In genomic region chr11:60320426-60321037, GRCm38 (mm10) we compare ENCODE assay signal across 13 mouse cellular contexts. TPM values are rescaled to one million over a fixed set of nuclear protein-coding genes. Genes with fewer than 3 reads are reported as not detected.
DNase-seq lines count a peak whose midpoint lies in the region; ATAC-seq lines count a peak whose summit lies in the region.
"Had no signal": no experiment of that assay in that cellular context is flagged by ENCODE, and none has a peak within 500 bp of the region (broad histone marks: within the 10 kb centered on the region; RNA-seq: fewer than 3 reads in every experiment).

No protein-coding gene starts in this region.

- WGBS in hindbrain, embryonic 12.5 days, result 79% methylated on average over 8 of the region's 8 CpGs
- WGBS in hindbrain, embryonic 10.5 days, result 85% methylated on average over 8 of the region's 8 CpGs
- WGBS in intestine, embryonic 14.5 days, result 49% methylated on average over 8 of the region's 8 CpGs
- WGBS in neural tube, embryonic 15.5 days, result 39% methylated on average over 8 of the region's 8 CpGs
- WGBS in forebrain, embryonic 14.5 days, result 84% methylated on average over 8 of the region's 8 CpGs

- peaks cover 30% of the 10 kb centered on the region for H3K4me1 ChIP-seq in hindbrain, embryonic 12.5 days
- H3K4me1 ChIP-seq in hindbrain, embryonic 10.5 days (replicated peaks), result peaks cover 15% of the 10 kb centered on the region; the same call in 1 of the 2 replicates
- peaks cover 52% of the 10 kb centered on the region for H3K4me1 ChIP-seq in megakaryocyte, embryonic 14.5 days
- peaks cover 33% of the 10 kb centered on the region for H3K4me1 ChIP-seq in intestine, embryonic 14.5 days (replicated peaks; ENCODE audit: control insufficient read depth, insufficient read depth, low read length)
- H3K4me1 ChIP-seq in neural tube, embryonic 15.5 days, result peaks cover 58% of the 10 kb centered on the region
- H3K4me1 ChIP-seq in forebrain, embryonic 14.5 days (ENCODE audit: control insufficient read depth, insufficient read depth, low read length), result peaks cover 31% of the 10 kb centered on the region; the same call in 1 of the 2 replicates

- no peaks in the 10 kb centered on the region for H3K9me3 ChIP-seq in hindbrain, embryonic 12.5 days (replicated peaks)
- no peaks in the 10 kb centered on the region for H3K9me3 ChIP-seq in hindbrain, embryonic 10.5 days
- H3K9me3 ChIP-seq in megakaryocyte, embryonic 14.5 days, result no peaks in the 10 kb centered on the region
- no peaks in the 10 kb centered on the region for H3K9me3 ChIP-seq in intestine, embryonic 14.5 days (ENCODE audit: control insufficient read depth, low read length)
- no peaks in the 10 kb centered on the region for H3K9me3 ChIP-seq in neural tube, embryonic 15.5 days (replicated peaks)
- H3K9me3 ChIP-seq in forebrain, embryonic 14.5 days (replicated peaks; ENCODE audit: control insufficient read depth, low read length), result no peaks in the 10 kb centered on the region
- H3K9me3 ChIP-seq: liver, embryonic 12.5 days had no signal

- no peak overlapping the region for H3K9ac ChIP-seq in hindbrain, embryonic 12.5 days
- H3K9ac ChIP-seq in intestine, embryonic 14.5 days (ENCODE audit: low read length), result no peak overlapping the region
- H3K9ac ChIP-seq in neural tube, embryonic 15.5 days (replicated peaks), result no peak overlapping the region
- H3K9ac ChIP-seq in forebrain, embryonic 14.5 days (ENCODE audit: low read length), result no peak overlapping the region
- H3K9ac ChIP-seq: liver, embryonic 12.5 days had no signal

- ATAC-seq in hindbrain, embryonic 12.5 days (ENCODE audit: low FRiP score), result no peak
- no peak for ATAC-seq in megakaryocyte, adult 5-6 weeks (ENCODE audit: poor library complexity, severe bottlenecking)
- no peak for ATAC-seq in intestine, embryonic 14.5 days (replicated peaks; ENCODE audit: low FRiP score, low TSS enrichment, low read depth)
- no peak; the same call in 1 of the 2 replicates for ATAC-seq in neural tube, embryonic 15.5 days (ENCODE audit: low FRiP score)
- ATAC-seq in forebrain, embryonic 14.5 days, result no peak
- ATAC-seq: liver, embryonic 12.5 days had no signal

- H3K4me2 ChIP-seq in hindbrain, embryonic 12.5 days (replicated peaks), result no peak overlapping the region
- H3K4me2 ChIP-seq in intestine, embryonic 14.5 days (ENCODE audit: low read length), result no peak overlapping the region
- H3K4me2 ChIP-seq in neural tube, embryonic 15.5 days, result no peak overlapping the region
- H3K4me2 ChIP-seq in forebrain, embryonic 14.5 days (ENCODE audit: low read length), result no peak overlapping the region
- H3K4me2 ChIP-seq: liver, embryonic 12.5 days had no signal

- H3K4me3 ChIP-seq in hindbrain, embryonic 12.5 days, result no peak overlapping the region
- no peak overlapping the region for H3K4me3 ChIP-seq in hindbrain, embryonic 10.5 days
- H3K4me3 ChIP-seq in megakaryocyte, embryonic 14.5 days (replicated peaks), result peak overlapping the region; percentile 8
- no peak overlapping the region for H3K4me3 ChIP-seq in intestine, embryonic 14.5 days (ENCODE audit: low read depth, low read length)
- no peak overlapping the region for H3K4me3 ChIP-seq in neural tube, embryonic 15.5 days (replicated peaks)
- no peak overlapping the region for H3K4me3 ChIP-seq in forebrain, embryonic 14.5 days (ENCODE audit: low read depth, low read length)
- H3K4me3 ChIP-seq: erythroblast, embryonic 14.5 days; liver, embryonic 12.5 days had no signal

- peak overlapping the region; percentile 44 for H3K27ac ChIP-seq in hindbrain, embryonic 12.5 days
- H3K27ac ChIP-seq in hindbrain, embryonic 10.5 days, result no peak overlapping the region
- H3K27ac ChIP-seq in intestine, embryonic 14.5 days (ENCODE audit: low read depth), result 0 out of 2 replicates have a peak overlapping the region, but pooled peaks have one; percentile 39
- peak overlapping the region; percentile 73 for H3K27ac ChIP-seq in neural tube, embryonic 15.5 days (replicated peaks)
- H3K27ac ChIP-seq in forebrain, embryonic 14.5 days (ENCODE audit: low read depth, low read length), result no peak overlapping the region

- no peak for DNase-seq in hindbrain, embryonic 10.5 days (ENCODE audit: low spot score)
- no peak for DNase-seq in intestine, embryonic 14.5 days (ENCODE audit: low spot score)
- DNase-seq in frontal cortex, postnatal 25 days (ENCODE audit: low spot score in 2 of 2), result no peak
- DNase-seq in forebrain, embryonic 14.5 days (ENCODE audit: low spot score), result no peak
- DNase-seq: cerebellum, postnatal 36 days; gastrocnemius, postnatal 10 days; right cerebral cortex, postnatal 25 days had no signal

- no peaks in the 10 kb centered on the region for H3K27me3 ChIP-seq in hindbrain, embryonic 12.5 days
- H3K27me3 ChIP-seq in hindbrain, embryonic 10.5 days (ENCODE audit: insufficient read depth, poor library complexity, severe bottlenecking), result no peaks in the 10 kb centered on the region
- H3K27me3 ChIP-seq in megakaryocyte, embryonic 14.5 days (replicated peaks), result no peaks in the 10 kb centered on the region
- no peaks in the 10 kb centered on the region for H3K27me3 ChIP-seq in intestine, embryonic 14.5 days (replicated peaks; ENCODE audit: control insufficient read depth, insufficient read depth, low read length)
- no peaks in the 10 kb centered on the region for H3K27me3 ChIP-seq in neural tube, embryonic 15.5 days (replicated peaks)
- H3K27me3 ChIP-seq in forebrain, embryonic 14.5 days (replicated peaks; ENCODE audit: control insufficient read depth, insufficient read depth, low read length), result no peaks in the 10 kb centered on the region
- H3K27me3 ChIP-seq: liver, embryonic 12.5 days had no signal

- H3K36me3 ChIP-seq in hindbrain, embryonic 12.5 days, result no peaks in the 10 kb centered on the region
- H3K36me3 ChIP-seq in hindbrain, embryonic 10.5 days, result no peaks in the 10 kb centered on the region
- peaks cover 3% of the 10 kb centered on the region for H3K36me3 ChIP-seq in megakaryocyte, embryonic 14.5 days (replicated peaks; ENCODE audit: low read length)
- no peaks in the 10 kb centered on the region for H3K36me3 ChIP-seq in intestine, embryonic 14.5 days (ENCODE audit: control insufficient read depth, insufficient read depth, low read length)
- no peaks in the 10 kb centered on the region for H3K36me3 ChIP-seq in neural tube, embryonic 15.5 days
- H3K36me3 ChIP-seq in forebrain, embryonic 14.5 days (ENCODE audit: control insufficient read depth, insufficient read depth, low read length), result no peaks in the 10 kb centered on the region
- H3K36me3 ChIP-seq: liver, embryonic 12.5 days had no signal

RNA-seq across cellular contexts. Expression of gene Tom1l2, which starts 32.2 kb away (rescaled TPM):
- polyA plus RNA-seq in hindbrain, embryonic 12.5 days (2016; fragmentation: Nextera tagmentation; extraction: Ambion mirVana), result 40.8 and 45.4 TPM in 2 replicates
- polyA plus RNA-seq in hindbrain, embryonic 10.5 days (2016; fragmentation: Nextera tagmentation; extraction: Ambion mirVana), result 21.6 and 30.7 TPM in 2 replicates
- 9.4 and 30.4 TPM in 2 replicates for polyA plus RNA-seq in megakaryocyte, embryonic 14.5 days (2012; ENCODE audit: insufficient read depth, low replicate concordance)
- total RNA-seq in megakaryocyte, adult 5-6 weeks (2015), result 6.0 and 6.3 TPM in 2 replicates
- total RNA-seq in megakaryocyte, adult 5-6 weeks (2017), result 4.3 and 6.1 TPM in 2 replicates
- polyA plus RNA-seq in intestine, embryonic 14.5 days (2014; fragmentation: Nextera tagmentation; extraction: Ambion mirVana), result 16.3 and 19.4 TPM in 2 replicates
- polyA plus RNA-seq in neural tube, embryonic 15.5 days (2015; fragmentation: Nextera tagmentation; extraction: Ambion mirVana), result 66.3 and 68.9 TPM in 2 replicates
- 23.0 and 31.6 TPM in 2 replicates for polyA plus RNA-seq in forebrain, embryonic 14.5 days (2014; fragmentation: Nextera tagmentation; extraction: Ambion mirVana)

RNA-seq across cellular contexts. Expression of gene Drc3, which starts 32.6 kb away (rescaled TPM):
- polyA plus RNA-seq in hindbrain, embryonic 12.5 days (2016; fragmentation: Nextera tagmentation; extraction: Ambion mirVana), result 5.0 and 6.7 TPM in 2 replicates
- polyA plus RNA-seq in hindbrain, embryonic 10.5 days (2016; fragmentation: Nextera tagmentation; extraction: Ambion mirVana), result 2.8 and 6.0 TPM in 2 replicates
- polyA plus RNA-seq in megakaryocyte, embryonic 14.5 days (2012; ENCODE audit: insufficient read depth, low replicate concordance), result not detected in 2 replicates
- total RNA-seq in megakaryocyte, adult 5-6 weeks (2015), result 0.16 TPM in 1 of 2 replicates, not detected in the other
- 0.11 and 0.98 TPM in 2 replicates for total RNA-seq in megakaryocyte, adult 5-6 weeks (2017)
- polyA plus RNA-seq in intestine, embryonic 14.5 days (2014; fragmentation: Nextera tagmentation; extraction: Ambion mirVana), result 1.6 and 1.8 TPM in 2 replicates
- polyA plus RNA-seq in neural tube, embryonic 15.5 days (2015; fragmentation: Nextera tagmentation; extraction: Ambion mirVana), result 5.3 and 6.2 TPM in 2 replicates
- polyA plus RNA-seq in forebrain, embryonic 14.5 days (2014; fragmentation: Nextera tagmentation; extraction: Ambion mirVana), result 5.9 and 7.0 TPM in 2 replicates
- polyA plus RNA-seq: erythroblast, embryonic 14.5 days had no signal

Comparison
In these comparisons a context has a peak if more than half of its experiments do, and no peak if none do; other contexts are left out.
1. H3K27ac ChIP-seq: peak in hindbrain, embryonic 12.5 days (single experiment), intestine, embryonic 14.5 days (single experiment) and neural tube, embryonic 15.5 days (single experiment); none in hindbrain, embryonic 10.5 days (single experiment) and forebrain, embryonic 14.5 days (single experiment).